Mouse (Mus musculus): ENCODE data around the gene Ankmy2. TPM values are rescaled to one million over a fixed set of nuclear protein-coding genes. Genes with fewer than 3 reads are reported as not detected.

Gene Ankmy2
- total RNA-seq, 2 experiments from 2014 or later: 44.6 to 45.5 TPM

- no peak for DNase-seq (ENCODE audit: low spot score in 2 of 2)
Measured at GRCm38 (mm10) chr12:36231386-36231785, 74.5 kb downstream of the Ankmy2 start.

- DNase-seq (ENCODE audit: low spot score in 2 of 2): no peak
Measured at GRCm38 (mm10) chr12:36241171-36241570, 84.3 kb downstream of the Ankmy2 start.

Other genes starting within 250 kb of the Ankmy2 start
- not detected for gene Agr3, start 231.5 kb upstream of the Ankmy2 start, total RNA-seq (2021)
- gene Agr2, start 164.2 kb upstream of the Ankmy2 start, total RNA-seq (2021): not detected
- gene Tspan13, start 114.6 kb upstream of the Ankmy2 start, total RNA-seq (2021): 10 to 100 TPM; 25.0 to 28.6 TPM
- 10 to 100 TPM; 51.0 to 61.0 TPM for gene Bzw2, start 966 bp downstream of the Ankmy2 start, total RNA-seq (2021)
- gene Lrrc72, start 96.3 kb downstream of the Ankmy2 start, total RNA-seq (2021): not detected
- gene Sostdc1, start 157.0 kb downstream of the Ankmy2 start, total RNA-seq (2021): 10 to 100 TPM in 1 of 2 experiments, 1 to 10 TPM in 1; 6.6 to 28.8 TPM
- gene Ispd, start 224.3 kb downstream of the Ankmy2 start, total RNA-seq (2021): 10 to 100 TPM in 1 of 2 experiments, 1 to 10 TPM in 1; 8.3 to 10.7 TPM
- gene D630036H23Rik, start 225.1 kb downstream of the Ankmy2 start, total RNA-seq (2021): 1 to 10 TPM; 2.5 to 3.5 TPM

Data from adrenal gland, postnatal 4 days (tissue).